Mouse (Mus musculus): ENCODE results near the gene Ms4a18. TPM values are rescaled to one million over a fixed set of nuclear protein-coding genes. Genes with fewer than 3 reads are reported as not detected.

The Ms4a18 gene
- polyA plus RNA-seq, 1 experiment from 2014 or later, result not detected

GRCm38 (mm10) chr19:10993150-10993549, 24.7 kb downstream of the Ms4a18 start, which contains the start of gene Ms4a15:
Gene Ms4a15, minus strand, starts transcription at chr19:10993250.
- Histone ChIP-seq H3K27ac (ENCODE audit: low read depth, low read length) (no peak within 1 kb of the TSS), H3K9me3 (ENCODE audit: control insufficient read depth, low read length) (no peaks in the 10 kb centered on the region), H3K4me2 (ENCODE audit: low read depth, low read length) (no peak within 1 kb of the TSS), H3K4me1 (ENCODE audit: control insufficient read depth, insufficient read depth, low read length) (no peaks in the 10 kb centered on the region), H3K4me3 (ENCODE audit: low read depth, low read length) (no peak within 1 kb of the TSS), H3K36me3 (ENCODE audit: control insufficient read depth, insufficient read depth, low read length) (no peaks in the 10 kb centered on the region), H3K27me3 (ENCODE audit: control insufficient read depth, insufficient read depth, low read length) (no peaks in the 10 kb centered on the region), H3K9ac (replicated peaks; ENCODE audit: low read depth, low read length) (no peak within 1 kb of the TSS)
- WGBS, result 93% methylated on average over 7 of the region's 7 CpGs
- ATAC-seq (ENCODE audit: low read depth), result no peak

GRCm38 (mm10) chr19:10991911-10992310, 25.9 kb downstream of the Ms4a18 start:
- Histone ChIP-seq H3K36me3 (ENCODE audit: control insufficient read depth, insufficient read depth, low read length) (no peaks in the 10 kb centered on the region), H3K4me2 (ENCODE audit: low read depth, low read length) (no peak overlapping the region), H3K9ac (replicated peaks; ENCODE audit: low read depth, low read length) (no peak overlapping the region), H3K27ac (ENCODE audit: low read depth, low read length) (no peak overlapping the region), H3K4me1 (ENCODE audit: control insufficient read depth, insufficient read depth, low read length) (no peaks in the 10 kb centered on the region), H3K4me3 (ENCODE audit: low read depth, low read length) (no peak overlapping the region), H3K9me3 (ENCODE audit: control insufficient read depth, low read length) (no peaks in the 10 kb centered on the region), H3K27me3 (ENCODE audit: control insufficient read depth, insufficient read depth, low read length) (no peaks in the 10 kb centered on the region)
- ATAC-seq (ENCODE audit: low read depth), result no peak

- Histone ChIP-seq H3K36me3 (ENCODE audit: control insufficient read depth, insufficient read depth, low read length) (no peaks in the 10 kb centered on the region), H3K4me3 (ENCODE audit: low read depth, low read length) (no peak overlapping the region), H3K27ac (ENCODE audit: low read depth, low read length) (no peak overlapping the region), H3K4me2 (ENCODE audit: low read depth, low read length) (no peak overlapping the region), H3K4me1 (ENCODE audit: control insufficient read depth, insufficient read depth, low read length) (no peaks in the 10 kb centered on the region), H3K9ac (replicated peaks; ENCODE audit: low read depth, low read length) (no peak overlapping the region), H3K9me3 (ENCODE audit: control insufficient read depth, low read length) (no peaks in the 10 kb centered on the region), H3K27me3 (ENCODE audit: control insufficient read depth, insufficient read depth, low read length) (no peaks in the 10 kb centered on the region)
- WGBS, result 44% methylated on average over 1 of the region's 1 CpGs
- no peak for ATAC-seq (ENCODE audit: low read depth)
These were observed 27.1 kb downstream of the Ms4a18 start for GRCm38 (mm10) chr19:10990751-10991150.

GRCm38 (mm10) chr19:10988563-10988962, 29.3 kb downstream of the Ms4a18 start:
- no peak for ATAC-seq (ENCODE audit: low read depth)

GRCm38 (mm10) chr19:10985889-10986288, 31.9 kb downstream of the Ms4a18 start:
- WGBS, result 92% methylated on average over 4 of the region's 4 CpGs
- no peak for ATAC-seq (ENCODE audit: low read depth)
- H3K36me3 ChIP-seq (ENCODE audit: control insufficient read depth, insufficient read depth, low read length), result no peaks in the 10 kb centered on the region
- H3K27me3 ChIP-seq (ENCODE audit: control insufficient read depth, insufficient read depth, low read length), result no peaks in the 10 kb centered on the region
- H3K9ac ChIP-seq (replicated peaks; ENCODE audit: low read depth, low read length), result no peak overlapping the region
- no peaks in the 10 kb centered on the region for H3K9me3 ChIP-seq (ENCODE audit: control insufficient read depth, low read length)
- H3K4me3 ChIP-seq (ENCODE audit: low read depth, low read length), result no peak overlapping the region
- no peak overlapping the region for H3K27ac ChIP-seq (ENCODE audit: low read depth, low read length)
- no peaks in the 10 kb centered on the region for H3K4me1 ChIP-seq (ENCODE audit: control insufficient read depth, insufficient read depth, low read length)
- H3K4me2 ChIP-seq (ENCODE audit: low read depth, low read length), result no peak overlapping the region

More at GRCm38 (mm10) chr19:10988563-10988962, 29.3 kb downstream of the Ms4a18 start:
- Histone ChIP-seq H3K9me3 (ENCODE audit: control insufficient read depth, low read length) (no peaks in the 10 kb centered on the region), H3K4me3 (ENCODE audit: low read depth, low read length) (no peak overlapping the region), H3K27ac (ENCODE audit: low read depth, low read length) (no peak overlapping the region), H3K4me1 (ENCODE audit: control insufficient read depth, insufficient read depth, low read length) (no peaks in the 10 kb centered on the region), H3K9ac (replicated peaks; ENCODE audit: low read depth, low read length) (no peak overlapping the region), H3K4me2 (ENCODE audit: low read depth, low read length) (no peak overlapping the region), H3K36me3 (ENCODE audit: control insufficient read depth, insufficient read depth, low read length) (no peaks in the 10 kb centered on the region), H3K27me3 (ENCODE audit: control insufficient read depth, insufficient read depth, low read length) (no peaks in the 10 kb centered on the region)
- WGBS, result 100% methylated on average over 1 of the region's 1 CpGs

DNA sequence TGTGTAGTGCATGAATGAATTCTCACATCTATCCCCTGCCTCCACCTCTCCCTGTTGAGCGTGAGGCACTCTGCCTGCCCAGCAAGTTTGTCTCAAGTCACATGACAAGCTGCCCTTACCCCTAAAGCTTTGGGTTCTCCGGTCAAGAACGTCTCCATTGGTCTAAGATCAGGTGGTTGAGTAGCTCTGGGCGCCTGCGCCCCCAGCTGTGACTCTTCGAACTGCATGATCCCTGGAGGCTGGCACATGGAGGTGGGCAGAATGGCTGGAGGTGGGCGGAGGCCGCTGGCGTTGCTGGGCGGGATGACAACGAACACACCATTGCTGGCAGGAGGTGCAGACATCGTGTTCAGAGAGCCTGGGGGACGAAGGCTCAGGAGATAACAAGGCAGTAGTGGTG, 33.3 kb downstream of the Ms4a18 start:
- no peak for ATAC-seq (ENCODE audit: low read depth)
- no peaks in the 10 kb centered on the region for H3K27me3 ChIP-seq (ENCODE audit: control insufficient read depth, insufficient read depth, low read length)
- no peak overlapping the region for H3K4me2 ChIP-seq (ENCODE audit: low read depth, low read length)
- no peak overlapping the region for H3K27ac ChIP-seq (ENCODE audit: low read depth, low read length)
- no peaks in the 10 kb centered on the region for H3K4me1 ChIP-seq (ENCODE audit: control insufficient read depth, insufficient read depth, low read length)
- H3K9ac ChIP-seq (replicated peaks; ENCODE audit: low read depth, low read length), result no peak overlapping the region
- H3K4me3 ChIP-seq (ENCODE audit: low read depth, low read length), result no peak overlapping the region
- no peaks in the 10 kb centered on the region for H3K9me3 ChIP-seq (ENCODE audit: control insufficient read depth, low read length)
- H3K36me3 ChIP-seq (ENCODE audit: control insufficient read depth, insufficient read depth, low read length), result no peaks in the 10 kb centered on the region
- WGBS, result 84% methylated on average over 13 of the region's 13 CpGs

- H3K4me3 ChIP-seq (ENCODE audit: low read depth, low read length), result no peak overlapping the region
- H3K4me1 ChIP-seq (ENCODE audit: control insufficient read depth, insufficient read depth, low read length), result no peaks in the 10 kb centered on the region
- H3K27ac ChIP-seq (ENCODE audit: low read depth, low read length), result no peak overlapping the region
- H3K9ac ChIP-seq (replicated peaks; ENCODE audit: low read depth, low read length), result no peak overlapping the region
- H3K36me3 ChIP-seq (ENCODE audit: control insufficient read depth, insufficient read depth, low read length), result no peaks in the 10 kb centered on the region
- H3K9me3 ChIP-seq (ENCODE audit: control insufficient read depth, low read length), result no peaks in the 10 kb centered on the region
- ATAC-seq (ENCODE audit: low read depth), result no peak
- H3K4me2 ChIP-seq (ENCODE audit: low read depth, low read length), result no peak overlapping the region
- no peaks in the 10 kb centered on the region for H3K27me3 ChIP-seq (ENCODE audit: control insufficient read depth, insufficient read depth, low read length)
- 28% methylated on average over 14 of the region's 14 CpGs for WGBS
These were observed 34.7 kb downstream of the Ms4a18 start for GRCm38 (mm10) chr19:10983146-10983545.

DNA sequence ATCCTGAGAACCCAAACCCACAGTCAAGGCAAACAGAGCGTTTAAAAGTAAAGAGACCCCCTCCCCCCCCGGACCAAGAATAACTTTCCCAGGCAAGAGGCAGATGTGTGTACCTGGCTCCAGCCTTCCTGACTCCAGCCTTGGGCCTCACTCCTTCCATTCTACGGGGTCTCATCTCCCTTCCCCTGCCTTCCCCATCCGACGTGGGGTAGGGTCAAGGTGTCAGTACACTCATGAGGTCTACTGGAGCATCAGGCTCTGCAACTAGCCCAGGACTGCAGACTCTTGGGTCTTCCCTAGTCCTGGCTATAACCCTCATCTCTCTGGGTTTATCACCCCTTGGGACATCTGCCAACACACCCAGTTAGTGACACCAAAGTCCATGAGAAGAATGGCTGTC, 37.6 kb downstream of the Ms4a18 start:
- H3K27ac ChIP-seq (ENCODE audit: low read depth, low read length), result no peak overlapping the region
- WGBS, result 89% methylated on average over 5 of the region's 5 CpGs
- peak; percentile 54; the same call in 1 of the 2 replicates for ATAC-seq (ENCODE audit: low read depth)
- H3K9me3 ChIP-seq (ENCODE audit: control insufficient read depth, low read length), result no peaks in the 10 kb centered on the region
- H3K4me2 ChIP-seq (ENCODE audit: low read depth, low read length), result no peak overlapping the region
- H3K9ac ChIP-seq (replicated peaks; ENCODE audit: low read depth, low read length), result no peak overlapping the region
- no peaks in the 10 kb centered on the region for H3K4me1 ChIP-seq (ENCODE audit: control insufficient read depth, insufficient read depth, low read length)
- H3K27me3 ChIP-seq (ENCODE audit: control insufficient read depth, insufficient read depth, low read length), result no peaks in the 10 kb centered on the region
- H3K4me3 ChIP-seq (ENCODE audit: low read depth, low read length), result no peak overlapping the region
- no peaks in the 10 kb centered on the region for H3K36me3 ChIP-seq (ENCODE audit: control insufficient read depth, insufficient read depth, low read length)

GRCm38 (mm10) chr19:10979184-10980168, 38.4 kb downstream of the Ms4a18 start:
- H3K9me3 ChIP-seq (ENCODE audit: control insufficient read depth, low read length), result no peaks in the 10 kb centered on the region
- H3K4me2 ChIP-seq (ENCODE audit: low read depth, low read length), result peak overlapping the region; percentile 23
- no peaks in the 10 kb centered on the region for H3K4me1 ChIP-seq (ENCODE audit: control insufficient read depth, insufficient read depth, low read length)
- no peak overlapping the region for H3K9ac ChIP-seq (replicated peaks; ENCODE audit: low read depth, low read length)
- no peaks in the 10 kb centered on the region for H3K36me3 ChIP-seq (ENCODE audit: control insufficient read depth, insufficient read depth, low read length)
- ATAC-seq (ENCODE audit: low read depth), result peak; percentile 55; the same call in 1 of the 2 replicates
- no peak overlapping the region for H3K4me3 ChIP-seq (ENCODE audit: low read depth, low read length)
- H3K27ac ChIP-seq (ENCODE audit: low read depth, low read length), result no peak overlapping the region
- WGBS, result 12% methylated on average over 18 of the region's 18 CpGs
- H3K27me3 ChIP-seq (ENCODE audit: control insufficient read depth, insufficient read depth, low read length), result no peaks in the 10 kb centered on the region

All from neural tube, embryonic 14.5 days (tissue).